Mouse (Mus musculus): ENCODE results near the gene Cdr2l. TPM values are rescaled to one million over a fixed set of nuclear protein-coding genes. Genes with fewer than 3 reads are reported as not detected.
"Not testable (repeated sequence)": the region's sequence is repeated elsewhere in the genome, so short reads cannot be mapped to it uniquely, and the experiment has no call there.

Cdr2l gene
- polyA plus RNA-seq, 1 experiment from 2014 or later, result not detected

DNA sequence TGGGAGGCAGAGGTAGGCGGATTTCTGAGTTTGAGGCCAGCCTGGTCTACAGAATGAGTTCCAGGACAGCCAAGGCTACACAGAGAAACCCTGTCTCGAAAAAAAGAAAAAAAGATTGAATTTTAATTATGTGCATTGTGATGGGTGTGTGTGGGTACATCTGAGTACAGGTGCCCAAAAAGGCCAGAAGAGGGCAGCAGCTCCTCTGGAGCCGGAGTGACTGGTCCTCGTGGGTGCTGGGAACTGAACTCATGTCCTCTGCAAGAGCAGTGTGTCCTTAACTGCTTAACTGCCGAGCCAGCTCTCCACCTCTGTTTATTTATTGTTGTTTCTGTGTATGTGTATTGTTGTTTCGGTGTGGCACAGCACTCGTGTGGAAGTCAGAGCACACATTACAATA is 3.9 kb upstream of the Cdr2l start:
- WGBS (ENCODE audit: missing documents), result 97% methylated on average over 7 of the region's 7 CpGs
- no peak overlapping the region for H3K4me3 ChIP-seq (ENCODE audit: inconsistent target)
- H3K79me2 ChIP-seq (ENCODE audit: inconsistent target), result no peaks in the 10 kb centered on the region
- no peak overlapping the region for H3K27ac ChIP-seq
- H3K36me3 ChIP-seq (ENCODE audit: inconsistent target), result no peaks in the 10 kb centered on the region

- Histone ChIP-seq H3K4me3 (ENCODE audit: inconsistent target) (no peak overlapping the region), H3K27ac (no peak overlapping the region), H3K36me3 (ENCODE audit: inconsistent target) (no peaks in the 10 kb centered on the region), H3K79me2 (ENCODE audit: inconsistent target) (no peaks in the 10 kb centered on the region)
- WGBS (ENCODE audit: missing documents), result 70% methylated on average over 9 of the region's 9 CpGs
Measured at GRCm38 (mm10) chr11:115381276-115381675, 440 bp upstream of the Cdr2l start.

- Histone ChIP-seq H3K36me3 (ENCODE audit: inconsistent target) (no peaks in the 10 kb centered on the region), H3K4me3 (ENCODE audit: inconsistent target) (no peak overlapping the region), H3K79me2 (ENCODE audit: inconsistent target) (no peaks in the 10 kb centered on the region), H3K27ac (no peak overlapping the region)
- 58% methylated on average over 5 of the region's 5 CpGs for WGBS (ENCODE audit: missing documents)
Measured at GRCm38 (mm10) chr11:115382891-115383290, 1.2 kb downstream of the Cdr2l start.

DNA sequence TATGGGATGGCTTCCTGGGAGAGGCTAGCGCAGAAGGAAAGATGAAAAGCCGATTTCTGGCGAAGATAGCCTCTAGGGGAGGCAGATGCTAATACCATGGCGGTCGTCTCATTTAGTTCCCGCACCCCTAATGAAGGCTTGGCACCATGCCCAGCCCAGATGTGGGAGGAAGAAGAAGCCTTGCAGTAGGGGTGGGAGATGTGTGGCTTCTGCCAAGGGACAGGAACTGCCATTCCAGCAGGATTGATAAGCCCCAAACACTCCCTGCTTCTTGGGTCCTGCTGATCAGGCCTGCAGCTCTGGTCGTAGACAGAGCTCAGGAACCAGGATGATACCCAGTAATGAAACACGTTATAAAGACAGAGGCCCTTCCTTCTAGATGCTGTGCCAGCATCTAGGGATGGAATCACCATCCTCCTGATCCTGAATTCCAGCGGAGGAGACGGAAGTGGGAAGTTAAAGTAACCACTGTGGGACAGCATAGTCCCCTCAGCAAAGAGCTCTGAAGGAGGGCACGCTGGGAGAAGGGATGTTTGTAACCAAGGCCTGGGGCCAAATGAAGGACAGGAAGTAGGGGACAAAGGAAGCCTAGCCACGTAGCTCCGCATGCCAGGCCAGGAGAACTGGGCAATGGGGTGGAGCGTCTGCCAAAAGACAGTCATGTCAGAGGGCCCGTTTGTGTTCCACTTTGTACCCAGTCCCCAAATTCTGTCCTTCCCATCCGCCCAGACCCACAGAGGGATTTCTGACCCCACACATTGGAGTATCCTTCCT is 2.2 kb downstream of the Cdr2l start:
- no peak overlapping the region for H3K27ac ChIP-seq
- H3K79me2 ChIP-seq (ENCODE audit: inconsistent target), result no peaks in the 10 kb centered on the region
- H3K4me3 ChIP-seq (ENCODE audit: inconsistent target), result no peak overlapping the region
- WGBS (ENCODE audit: missing documents), result 76% methylated on average over 16 of the region's 16 CpGs
- no peaks in the 10 kb centered on the region for H3K36me3 ChIP-seq (ENCODE audit: inconsistent target)

DNA sequence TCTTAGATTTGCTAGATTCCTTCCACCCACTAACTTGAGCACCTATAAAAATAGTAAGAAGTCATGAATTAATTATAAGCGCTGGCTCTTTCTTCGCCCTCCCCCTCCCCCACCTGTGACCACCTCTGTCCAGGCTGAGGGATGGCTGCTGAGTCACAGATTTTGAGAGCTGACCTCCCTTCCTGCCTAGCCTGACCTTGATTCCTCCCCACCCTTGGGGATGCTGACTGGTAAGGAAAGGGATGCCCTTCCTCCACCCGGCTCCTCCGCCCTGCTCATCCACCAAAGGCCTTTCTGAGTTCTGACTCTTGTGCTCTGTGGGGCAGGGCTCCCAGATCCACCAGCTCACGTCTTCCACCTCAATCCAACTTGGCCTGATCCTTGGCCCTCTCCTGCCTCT is 2.9 kb downstream of the Cdr2l start:
- Histone ChIP-seq H3K79me2 (ENCODE audit: inconsistent target) (no peaks in the 10 kb centered on the region), H3K4me3 (ENCODE audit: inconsistent target) (no peak overlapping the region), H3K36me3 (ENCODE audit: inconsistent target) (no peaks in the 10 kb centered on the region), H3K27ac (no peak overlapping the region)
- 83% methylated on average over 5 of the region's 5 CpGs for WGBS (ENCODE audit: missing documents)

DNA sequence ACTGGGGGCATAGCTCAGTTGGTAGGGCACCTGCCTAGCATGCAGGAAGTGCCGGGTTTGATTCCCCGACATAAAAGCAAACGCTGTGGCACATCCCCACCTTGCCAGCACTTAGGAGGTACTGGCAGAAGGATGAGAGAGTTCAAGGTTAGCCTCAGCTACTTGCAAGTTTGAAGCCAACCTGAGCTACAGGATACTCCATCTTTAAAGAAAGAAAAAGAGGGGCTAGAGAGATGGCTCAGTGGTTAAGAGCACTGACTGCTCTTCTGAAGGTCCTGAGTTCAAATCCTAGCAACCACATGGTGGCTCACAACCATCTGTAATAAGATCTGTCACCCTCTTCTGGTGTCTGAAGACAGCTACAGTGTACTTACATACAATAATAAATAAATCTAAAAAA is 5.1 kb downstream of the Cdr2l start:
- WGBS (ENCODE audit: missing documents), result 80% methylated on average over 3 of the region's 3 CpGs
- H3K4me3 ChIP-seq (ENCODE audit: inconsistent target); H3K27ac ChIP-seq; H3K36me3 ChIP-seq (ENCODE audit: inconsistent target); H3K79me2 ChIP-seq (ENCODE audit: inconsistent target): not testable (repeated sequence)

- WGBS (ENCODE audit: missing documents), result 94% methylated on average over 7 of the region's 7 CpGs
- Histone ChIP-seq H3K4me3 (ENCODE audit: inconsistent target) (no peak overlapping the region), H3K36me3 (ENCODE audit: inconsistent target) (no peaks in the 10 kb centered on the region), H3K79me2 (ENCODE audit: inconsistent target) (no peaks in the 10 kb centered on the region), H3K27ac (no peak overlapping the region)
Measured at GRCm38 (mm10) chr11:115391358-115391757, 9.6 kb downstream of the Cdr2l start.

- Histone ChIP-seq H3K36me3 (ENCODE audit: inconsistent target) (no peaks in the 10 kb centered on the region), H3K4me3 (ENCODE audit: inconsistent target) (no peak overlapping the region), H3K27ac (no peak overlapping the region), H3K79me2 (ENCODE audit: inconsistent target) (no peaks in the 10 kb centered on the region)
- WGBS (ENCODE audit: missing documents), result 91% methylated on average over 34 of the region's 34 CpGs
Measured at GRCm38 (mm10) chr11:115393721-115394325, 12.1 kb downstream of the Cdr2l start.

GRCm38 (mm10) chr11:115398085-115398484 is 16.4 kb downstream of the Cdr2l start:
- 36% methylated on average over 7 of the region's 7 CpGs for WGBS (ENCODE audit: missing documents)
- Histone ChIP-seq H3K4me3 (ENCODE audit: inconsistent target) (no peak overlapping the region), H3K27ac (no peak overlapping the region), H3K36me3 (ENCODE audit: inconsistent target) (no peaks in the 10 kb centered on the region), H3K79me2 (ENCODE audit: inconsistent target) (no peaks in the 10 kb centered on the region)

DNA sequence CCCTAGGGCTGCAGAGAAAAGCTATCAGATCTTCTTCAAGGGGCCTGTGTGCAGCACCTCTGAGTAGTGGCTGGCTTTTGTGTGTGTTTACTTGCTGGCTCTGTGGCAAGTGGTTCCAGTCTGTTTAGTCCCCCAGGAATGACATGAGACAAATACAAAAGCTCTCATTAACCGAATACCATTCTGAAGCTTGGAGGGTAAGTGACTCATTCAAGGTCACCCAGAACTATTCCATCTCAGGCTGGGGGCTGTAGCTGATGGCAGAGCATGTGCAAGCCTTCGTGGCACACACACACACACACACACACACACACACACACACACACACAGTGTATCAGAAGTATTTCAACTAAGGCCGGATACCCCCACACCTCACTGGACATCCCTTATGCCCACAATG is 18.4 kb downstream of the Cdr2l start:
- Histone ChIP-seq H3K4me3 (ENCODE audit: inconsistent target) (no peak overlapping the region), H3K27ac (no peak overlapping the region), H3K36me3 (ENCODE audit: inconsistent target) (no peaks in the 10 kb centered on the region), H3K79me2 (ENCODE audit: inconsistent target) (peaks cover 11% of the 10 kb centered on the region; the same call in 1 of the 2 replicates)
- WGBS (ENCODE audit: missing documents), result 90% methylated on average over 2 of the region's 3 CpGs

DNA sequence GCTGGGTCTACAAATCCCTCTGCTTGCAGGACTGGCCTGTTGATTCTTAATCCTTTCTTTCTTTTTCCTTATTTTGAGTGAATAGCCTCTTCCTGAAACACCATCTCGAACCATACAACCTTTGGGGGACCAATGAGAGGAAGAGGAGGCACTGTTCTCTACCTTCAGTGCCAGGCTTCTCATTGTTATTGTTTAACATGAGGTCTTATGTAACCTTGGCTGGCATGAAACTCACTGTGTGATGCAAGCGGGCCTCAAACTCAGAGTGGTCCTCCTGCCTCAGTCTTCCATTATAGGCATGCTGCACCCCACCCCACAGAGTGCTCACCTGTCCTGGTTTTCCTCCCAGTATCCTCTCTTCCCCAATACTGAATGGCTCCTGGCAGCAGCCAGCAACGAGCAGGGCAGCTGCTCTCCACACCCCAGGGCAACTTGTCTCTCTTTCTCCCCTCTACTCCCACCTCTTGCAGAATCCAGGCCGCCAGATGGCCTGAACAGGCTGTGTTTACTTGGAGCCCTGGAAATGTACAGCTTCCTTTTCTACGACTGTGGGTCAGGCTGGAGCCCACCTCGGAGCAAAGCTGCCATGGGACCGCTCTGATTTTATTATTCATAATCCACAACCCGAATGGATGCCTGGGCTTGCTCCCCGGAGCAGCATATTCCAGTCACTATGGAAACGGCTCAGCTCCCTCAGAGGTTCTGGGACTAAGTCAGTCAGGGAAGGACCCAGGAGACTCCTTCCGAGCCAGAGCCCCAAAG is 19.1 kb downstream of the Cdr2l start:
- H3K79me2 ChIP-seq (ENCODE audit: inconsistent target), result peaks cover 12% of the 10 kb centered on the region; the same call in 1 of the 2 replicates
- WGBS (ENCODE audit: missing documents), result 74% methylated on average over 11 of the region's 11 CpGs
- H3K27ac ChIP-seq, result no peak overlapping the region
- no peak overlapping the region for H3K4me3 ChIP-seq (ENCODE audit: inconsistent target)
- no peaks in the 10 kb centered on the region for H3K36me3 ChIP-seq (ENCODE audit: inconsistent target)

GRCm38 (mm10) chr11:115403338-115404124 is 21.8 kb downstream of the Cdr2l start, which contains the start of gene Mrpl58:
Gene Mrpl58 (plus strand): TSS chr11:115403752.
- Histone ChIP-seq H3K36me3 (ENCODE audit: inconsistent target) (no peaks in the 10 kb centered on the region), H3K27ac (peak within 1 kb of the TSS; percentile 49), H3K79me2 (ENCODE audit: inconsistent target) (peaks cover 12% of the 10 kb centered on the region; the same call in 1 of the 2 replicates), H3K4me3 (ENCODE audit: inconsistent target) (peak within 1 kb of the TSS; percentile 63)
- WGBS (ENCODE audit: missing documents), result 5% methylated on average over 37 of the region's 50 CpGs

- H3K4me3 ChIP-seq (ENCODE audit: inconsistent target), result no peak overlapping the region
- peaks cover 12% of the 10 kb centered on the region; the same call in 1 of the 2 replicates for H3K79me2 ChIP-seq (ENCODE audit: inconsistent target)
- H3K36me3 ChIP-seq (ENCODE audit: inconsistent target), result no peaks in the 10 kb centered on the region
- H3K27ac ChIP-seq, result no peak overlapping the region
- WGBS (ENCODE audit: missing documents), result 97% methylated on average over 6 of the region's 6 CpGs
Measured at GRCm38 (mm10) chr11:115405723-115406122, 24.0 kb downstream of the Cdr2l start.

- 91% methylated on average over 16 of the region's 17 CpGs for WGBS (ENCODE audit: missing documents)
- Histone ChIP-seq H3K4me3 (ENCODE audit: inconsistent target) (no peak overlapping the region), H3K79me2 (ENCODE audit: inconsistent target) (peaks cover 12% of the 10 kb centered on the region; the same call in 1 of the 2 replicates), H3K36me3 (ENCODE audit: inconsistent target) (no peaks in the 10 kb centered on the region), H3K27ac (no peak overlapping the region)
Measured at GRCm38 (mm10) chr11:115406858-115407401, 25.2 kb downstream of the Cdr2l start.

All from macrophage (primary cell).